Mouse (Mus musculus): Measurements from ENCODE around the gene 8030411F24Rik. TPM values are rescaled to one million over a fixed set of nuclear protein-coding genes. Genes with fewer than 3 reads are reported as not detected.

Gene 8030411F24Rik
- polyA plus RNA-seq, 1 experiment from 2014 or later = not detected

- Histone ChIP-seq H3K79me2 (ENCODE audit: inconsistent target) (no peaks in the 10 kb centered on the region), H3K36me3 (ENCODE audit: inconsistent target) (no peaks in the 10 kb centered on the region), H3K27ac (no peak within 1 kb of the TSS), H3K4me3 (ENCODE audit: inconsistent target) (no peak within 1 kb of the TSS)
These were observed 38.1 kb downstream of the 8030411F24Rik start, which contains the start of gene Cst13 for GRCm38 (mm10) chr2:148819909-148820308. TSS of gene Cst13 (plus strand) at chr2:148820081.

DNA sequence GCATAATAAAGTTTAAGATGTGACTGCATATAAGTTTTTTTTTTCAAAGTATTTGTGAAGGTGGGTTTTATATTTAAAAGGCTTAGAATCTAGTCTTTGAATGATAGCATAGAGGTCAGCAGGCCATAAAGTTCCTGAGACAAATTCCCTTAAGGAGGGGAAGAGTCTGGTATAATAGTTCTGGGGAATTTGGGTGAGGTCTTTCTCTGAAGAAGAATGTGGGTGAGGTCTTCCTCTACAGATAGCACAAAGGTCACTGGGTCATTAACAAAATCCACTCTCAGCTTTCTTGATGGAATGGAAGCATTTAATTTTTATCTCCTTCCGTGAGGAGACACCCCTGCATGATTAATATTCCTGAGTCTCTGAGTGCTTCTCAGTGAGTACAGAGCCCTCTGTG, 44.2 kb downstream of the 8030411F24Rik start:
- 100% methylated on average over 1 of the region's 1 CpGs for WGBS (ENCODE audit: missing documents)
- no peak overlapping the region for H3K4me3 ChIP-seq (ENCODE audit: inconsistent target)
- H3K79me2 ChIP-seq (ENCODE audit: inconsistent target) = no peaks in the 10 kb centered on the region
- H3K27ac ChIP-seq = no peak overlapping the region
- H3K36me3 ChIP-seq (ENCODE audit: inconsistent target) = no peaks in the 10 kb centered on the region

DNA sequence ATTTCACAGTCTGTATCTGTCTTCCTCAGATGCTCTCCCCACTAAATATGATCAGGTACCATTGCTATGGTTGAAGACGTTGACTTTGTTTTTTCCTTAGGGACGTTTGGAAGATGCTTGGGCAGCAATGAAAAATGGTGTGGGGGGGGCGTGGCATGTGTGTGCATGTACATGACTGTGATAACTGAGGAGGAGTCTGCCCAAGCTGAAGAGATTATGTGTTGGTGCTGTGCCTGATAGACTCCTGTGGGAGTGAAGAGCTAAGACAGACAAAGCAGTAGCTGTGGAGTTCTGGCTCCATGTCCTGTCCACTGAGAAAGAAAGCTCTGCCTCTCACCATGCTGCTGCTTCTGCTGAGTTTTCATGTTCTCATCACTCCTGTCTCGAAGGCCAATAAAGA, 53.1 kb downstream of the 8030411F24Rik start, which contains the start of gene Cst9:
TSS of gene Cst9 (plus strand) at position 236 of the 400 bp plus-strand sequence.
- Histone ChIP-seq H3K27ac (no peak within 1 kb of the TSS), H3K79me2 (ENCODE audit: inconsistent target) (no peaks in the 10 kb centered on the region), H3K4me3 (ENCODE audit: inconsistent target) (no peak within 1 kb of the TSS), H3K36me3 (ENCODE audit: inconsistent target) (no peaks in the 10 kb centered on the region)
- 79% methylated on average over 4 of the region's 4 CpGs for WGBS (ENCODE audit: missing documents)

Other genes starting within 250 kb of the 8030411F24Rik start
- 10.2 to 26.7 TPM (median 15.0 TPM) in 3 replicates for gene Nxt1, start 109.4 kb upstream of the 8030411F24Rik start, polyA plus RNA-seq (2018)
- gene Gzf1, start 101.0 kb upstream of the 8030411F24Rik start, polyA plus RNA-seq (2018) = 11.9 to 18.3 TPM (median 16.6 TPM) in 3 replicates
- gene Napb, start 49.5 kb upstream of the 8030411F24Rik start, polyA plus RNA-seq (2018) = 0.69 to 0.97 TPM (median 0.83 TPM) in 3 replicates
- not detected in 3 replicates for gene Cstl1, start 31.7 kb upstream of the 8030411F24Rik start, polyA plus RNA-seq (2018)
- not detected in 3 replicates for gene Cst11, start 10.5 kb upstream of the 8030411F24Rik start, polyA plus RNA-seq (2018)
- gene Cst12, start 7.4 kb downstream of the 8030411F24Rik start, polyA plus RNA-seq (2018) = not detected in 3 replicates
- gene Cst8, start 16.8 kb downstream of the 8030411F24Rik start, polyA plus RNA-seq (2018) = not detected in 3 replicates
- gene Cst13, start 38.1 kb downstream of the 8030411F24Rik start, polyA plus RNA-seq (2018) = not detected in 3 replicates
- gene Cst9, start 53.1 kb downstream of the 8030411F24Rik start, polyA plus RNA-seq (2018) = not detected in 3 replicates
- not detected in 3 replicates for gene 9230104L09Rik, start 83.0 kb downstream of the 8030411F24Rik start, polyA plus RNA-seq (2018)
- 941 to 1,840 TPM (median 1,489 TPM) in 3 replicates for gene Cst3, start 93.7 kb downstream of the 8030411F24Rik start, polyA plus RNA-seq (2018)
- not detected in 3 replicates for gene Gm1330, start 221.2 kb downstream of the 8030411F24Rik start, polyA plus RNA-seq (2018)
- gene Gm10750, start 235.2 kb downstream of the 8030411F24Rik start, polyA plus RNA-seq (2018) = not detected in 3 replicates